Mouse (Mus musculus) spleen, adult 10 weeks (tissue): Measurements from ENCODE around the gene Gm29423. TPM values are rescaled to one million over a fixed set of nuclear protein-coding genes. Genes with fewer than 3 reads are reported as not detected.

Experiments
- polyA plus RNA-seq: library from polyadenylated mRNA; stranded (reverse); fragments of 350-450 nt; fragmentation: Illumina TruSeq; extraction: RNeasy Lipid Tissue Mini Kit (QIAGEN cat#74804); gene quantifications from one replicate; pipeline ENCODE4 v1.2.3, GENCODE M21; 2015; ENCODE audit warnings: low replicate concordance; ENCODE audit not compliant: insufficient read depth

The Gm29423 gene
- polyA plus RNA-seq: not detected

GRCm38 (mm10) chrY:70303187-70303586 is at the start of gene Gm29423, which contains the start of gene Gm29644:
TSS of gene Gm29423 (minus strand) at chrY:70303287.
TSS of gene Gm29644 (minus strand) at chrY:70303343.

GRCm38 (mm10) chrY:70273542-70273941 is 29.5 kb downstream of the Gm29423 start, which contains the start of gene Gm21118:
TSS of gene Gm21118 (minus strand) at chrY:70273642.

Other genes with a start within 250 kb of the Gm29423 start
- gene Gm21118, start 29.6 kb downstream of the Gm29423 start, polyA plus RNA-seq: not detected
- not detected for gene Gm29644, start 56 bp upstream of the Gm29423 start, polyA plus RNA-seq
- gene Gm20888, start 138.6 kb upstream of the Gm29423 start, polyA plus RNA-seq: not detected